Mouse (Mus musculus) bone marrow, adult 2 months (tissue): ENCODE data around the gene Entpd8.

ENCODE experiments used
- CTCF ChIP-seq: fragments of 200-500 bp; IDR thresholded peaks from 2 replicates; pipeline ENCODE4 v1.5.1; 2011; ENCODE audit warnings: low read length, control low read depth; ENCODE audit not compliant: control insufficient read depth, insufficient read depth
- POLR2A ChIP-seq: fragments of 200-500 bp; IDR thresholded peaks from 2 replicates; pipeline ENCODE4 v1.6.1; 2011; ENCODE audit warnings: low read depth, mild to moderate bottlenecking, control low read depth, low read length, borderline replicate concordance; ENCODE audit not compliant: control insufficient read depth

GRCm38 (mm10) chr2:25131601-25132000, 51.5 kb downstream of the Entpd8 start:
- TF ChIP-seq CTCF (no peak), POLR2A (no peak)
